Mouse (Mus musculus) liver, embryonic 16.5 days (tissue): Measurements from ENCODE around the gene Slc25a42. TPM values are rescaled to one million over a fixed set of nuclear protein-coding genes. Genes with fewer than 3 reads are reported as not detected.

Experiments
- ATAC-seq: fragments of 200-750 bp; cut with Nextera tagmentation; 2 replicates; pipeline ENCODE4 v1.8.0; 2017; ENCODE audit warnings: low read depth, mild to moderate bottlenecking, moderate number of reproducible peaks, moderate library complexity
- H3K27ac ChIP-seq: fragments of 300-500 bp; sonication (generic); 2 replicates; pipeline ENCODE4 v1.5.1; 2014; ENCODE audit warnings: mild to moderate bottlenecking, low read length
- H3K27me3 ChIP-seq: fragments of 300-500 bp; sonication (generic); 2 replicates; pipeline ENCODE4 v1.6.1; 2014; ENCODE audit warnings: low read depth, low read length, mixed read lengths; ENCODE audit not compliant: control insufficient read depth, insufficient read depth
- H3K36me3 ChIP-seq: fragments of 300-500 bp; sonication (generic); 2 replicates; pipeline ENCODE4 v1.6.1; 2014; ENCODE audit warnings: mild to moderate bottlenecking; ENCODE audit not compliant: control insufficient read depth, insufficient read depth
- H3K4me1 ChIP-seq: fragments of 300-500 bp; sonication (generic); 2 replicates; pipeline ENCODE4 v1.6.1; 2014; ENCODE audit warnings: low read depth, low read length, mixed read lengths; ENCODE audit not compliant: control insufficient read depth
- H3K4me2 ChIP-seq: fragments of 300-500 bp; sonication (generic); 2 replicates; pipeline ENCODE4 v1.6.1; 2014; ENCODE audit warnings: low read depth, low read length, mixed read lengths
- H3K4me3 ChIP-seq: fragments of 300-500 bp; sonication (generic); 2 replicates; pipeline ENCODE4 v1.5.1; 2014; ENCODE audit warnings: low read depth, mild to moderate bottlenecking, low read length
- H3K9ac ChIP-seq: fragments of 300-500 bp; sonication (generic); 2 replicates; pipeline ENCODE4 v1.6.1; 2014; ENCODE audit warnings: low read depth, low read length
- H3K9me3 ChIP-seq: fragments of 300-500 bp; sonication (generic); replicated peaks from 2 replicates; pipeline ENCODE4 v1.6.1; 2016; ENCODE audit warnings: low read length; ENCODE audit not compliant: control insufficient read depth
- WGBS: fragments of 180-500 bp; shearing (Covaris S2); extraction: QIAGEN DNeasy Blood & Tissue Kit; methylation state at CpG from one replicate; pipeline ENCODE4 v1.1.7; 2014; ENCODE audit not compliant: insufficient replicate concordance; 5-methylcytosine and 5-hydroxymethylcytosine counted together
- polyA plus RNA-seq: library from polyadenylated mRNA; unstranded; fragments of >200 nt; fragmentation: Nextera tagmentation; extraction: Ambion mirVana; gene quantifications from 2 replicates; pipeline ENCODE4 v1.2.1, GENCODE M21; 2015

Slc25a42 gene
- 8.4 and 12.0 TPM in 2 replicates for polyA plus RNA-seq

DNA sequence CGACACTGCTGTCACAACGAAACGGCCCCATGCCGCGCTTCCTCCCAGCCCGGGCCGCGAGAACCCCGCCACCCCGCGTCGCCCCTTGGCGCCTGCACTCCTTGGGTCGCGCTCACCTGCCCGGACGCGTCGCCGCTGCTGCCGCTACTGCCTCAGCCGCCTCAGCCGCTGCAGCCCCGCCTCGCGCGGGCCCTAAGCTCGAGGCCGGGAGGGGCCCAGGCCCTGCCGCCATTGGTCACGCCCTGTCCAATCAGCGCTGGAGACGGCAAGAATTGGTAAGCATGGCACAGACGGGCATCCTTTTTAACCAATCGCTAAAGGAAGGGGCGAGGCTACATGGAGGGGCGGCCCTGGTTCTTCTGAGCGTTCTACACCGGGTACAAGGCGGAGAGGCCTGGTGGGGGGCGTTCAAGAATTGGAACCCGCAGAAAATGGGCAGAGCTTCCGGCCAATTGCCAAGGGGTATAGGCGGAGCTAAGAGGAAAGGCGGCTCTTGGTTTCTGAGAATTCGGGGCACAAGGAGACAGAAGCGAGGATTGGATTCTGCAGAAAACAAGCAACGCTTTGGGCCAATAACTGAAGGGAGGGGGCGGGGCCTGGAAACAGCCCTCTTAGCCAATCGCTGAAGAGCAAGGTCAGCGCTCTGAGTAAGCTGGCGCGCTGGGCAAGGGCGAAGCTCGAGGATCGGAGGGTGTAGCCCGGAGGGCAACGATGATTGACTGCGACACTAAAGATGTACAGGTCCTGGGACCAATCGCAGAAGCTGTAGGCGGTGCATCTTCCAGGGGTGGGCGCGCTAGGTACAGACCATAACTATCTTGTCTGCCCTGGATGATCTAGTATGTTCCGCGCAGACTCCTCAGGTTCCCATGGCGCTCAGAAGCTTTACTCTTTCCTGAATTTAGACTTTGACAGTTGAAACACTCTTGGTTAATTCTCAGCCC, at the start of gene Slc25a42:
Gene Slc25a42, minus strand, starts transcription at position 194 of the 944 bp plus-strand sequence.
- WGBS, result 0% methylated on average over 66 of the region's 66 CpGs
- Histone ChIP-seq H3K27ac (peak within 1 kb of the TSS; percentile 94), H3K36me3 (no peaks in the 10 kb centered on the region), H3K9me3 (no peaks in the 10 kb centered on the region), H3K4me1 (peaks cover 32% of the 10 kb centered on the region), H3K4me2 (peak within 1 kb of the TSS; percentile 98), H3K9ac (peak within 1 kb of the TSS; percentile 87), H3K4me3 (peak within 1 kb of the TSS; percentile 81), H3K27me3 (no peaks in the 10 kb centered on the region)
- ATAC-seq, result peak; percentile 92

DNA sequence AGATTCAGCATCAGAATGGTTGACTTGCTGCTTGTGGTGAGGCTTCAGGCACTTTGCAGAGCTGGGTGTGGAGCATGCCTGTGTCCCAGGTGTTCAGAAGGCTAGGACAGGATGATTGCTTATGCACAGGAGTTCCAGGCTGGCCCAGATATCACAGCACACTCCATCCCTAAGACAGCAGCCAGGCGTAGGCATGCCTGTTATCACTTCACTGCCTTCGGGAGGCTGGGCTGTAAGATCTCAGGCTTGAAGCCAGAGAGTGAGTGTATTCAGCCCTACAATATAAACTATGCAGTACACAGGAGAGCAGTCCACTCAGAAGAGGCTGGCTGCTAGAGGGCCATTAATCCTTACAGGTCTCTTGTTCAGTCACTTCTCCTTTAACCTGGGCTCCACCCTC, 46.9 kb upstream of the Slc25a42 start:
- H3K36me3 ChIP-seq, result peaks cover 25% of the 10 kb centered on the region
- no peak overlapping the region for H3K9ac ChIP-seq
- H3K9me3 ChIP-seq, result no peaks in the 10 kb centered on the region
- peaks cover 24% of the 10 kb centered on the region for H3K4me1 ChIP-seq
- no peak overlapping the region for H3K4me2 ChIP-seq
- WGBS, result 30% methylated on average over 2 of the region's 2 CpGs
- no peaks in the 10 kb centered on the region for H3K27me3 ChIP-seq
- H3K4me3 ChIP-seq, result no peak overlapping the region
- peak overlapping the region; percentile 47 for H3K27ac ChIP-seq
- ATAC-seq, result peak; percentile 74

GRCm38 (mm10) chr8:70258600-70258999, 46.5 kb upstream of the Slc25a42 start:
- Histone ChIP-seq H3K4me1 (peaks cover 24% of the 10 kb centered on the region), H3K36me3 (peaks cover 26% of the 10 kb centered on the region), H3K4me2 (no peak overlapping the region), H3K9me3 (no peaks in the 10 kb centered on the region), H3K27ac (peak overlapping the region; percentile 47), H3K27me3 (no peaks in the 10 kb centered on the region), H3K9ac (no peak overlapping the region), H3K4me3 (no peak overlapping the region)
- ATAC-seq, result peak; percentile 61
- 41% methylated on average over 5 of the region's 5 CpGs for WGBS

GRCm38 (mm10) chr8:70257456-70257855, 45.4 kb upstream of the Slc25a42 start:
- WGBS, result 77% methylated on average over 3 of the region's 3 CpGs
- peaks cover 27% of the 10 kb centered on the region for H3K36me3 ChIP-seq
- no peak overlapping the region for H3K9ac ChIP-seq
- no peak overlapping the region for H3K27ac ChIP-seq
- H3K4me3 ChIP-seq, result no peak overlapping the region
- H3K4me2 ChIP-seq, result no peak overlapping the region
- H3K4me1 ChIP-seq, result peaks cover 24% of the 10 kb centered on the region
- no peak for ATAC-seq
- no peaks in the 10 kb centered on the region for H3K9me3 ChIP-seq
- H3K27me3 ChIP-seq, result no peaks in the 10 kb centered on the region

- Histone ChIP-seq H3K4me1 (peaks cover 13% of the 10 kb centered on the region), H3K9ac (no peak overlapping the region), H3K9me3 (no peaks in the 10 kb centered on the region), H3K36me3 (peaks cover 38% of the 10 kb centered on the region), H3K4me3 (no peak overlapping the region), H3K4me2 (no peak overlapping the region), H3K27ac (no peak overlapping the region), H3K27me3 (no peaks in the 10 kb centered on the region)
- WGBS, result 74% methylated on average over 1 of the region's 1 CpGs
- ATAC-seq, result no peak
Measured at GRCm38 (mm10) chr8:70254628-70255027, 42.5 kb upstream of the Slc25a42 start.

GRCm38 (mm10) chr8:70247841-70248240, 35.7 kb upstream of the Slc25a42 start:
- Histone ChIP-seq H3K4me2 (no peak overlapping the region), H3K9ac (no peak overlapping the region), H3K27ac (no peak overlapping the region), H3K36me3 (peaks cover 29% of the 10 kb centered on the region), H3K4me3 (no peak overlapping the region), H3K9me3 (no peaks in the 10 kb centered on the region), H3K27me3 (no peaks in the 10 kb centered on the region), H3K4me1 (no peaks in the 10 kb centered on the region)
- ATAC-seq, result no peak
- 82% methylated on average over 3 of the region's 3 CpGs for WGBS

DNA sequence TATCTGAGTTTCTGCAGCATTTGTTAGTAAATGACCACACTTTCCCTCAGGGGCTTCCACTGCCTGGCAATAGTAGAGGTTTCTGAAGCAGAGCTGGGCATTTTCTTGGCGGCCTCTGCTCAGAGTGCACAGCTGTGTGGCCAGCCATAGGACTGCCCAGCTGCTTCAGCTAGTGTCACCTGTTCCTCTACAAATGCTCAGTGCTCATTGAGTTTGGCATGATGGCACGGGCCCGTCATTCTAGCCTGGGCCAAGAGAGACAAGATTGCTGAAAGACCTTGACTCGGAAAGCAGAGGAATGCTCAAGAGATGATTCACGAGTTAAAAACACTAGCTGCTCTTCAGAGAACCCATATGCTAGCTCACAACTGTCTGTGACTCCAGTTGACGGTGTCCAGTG, 34.5 kb upstream of the Slc25a42 start:
- no peak overlapping the region for H3K4me2 ChIP-seq

DNA sequence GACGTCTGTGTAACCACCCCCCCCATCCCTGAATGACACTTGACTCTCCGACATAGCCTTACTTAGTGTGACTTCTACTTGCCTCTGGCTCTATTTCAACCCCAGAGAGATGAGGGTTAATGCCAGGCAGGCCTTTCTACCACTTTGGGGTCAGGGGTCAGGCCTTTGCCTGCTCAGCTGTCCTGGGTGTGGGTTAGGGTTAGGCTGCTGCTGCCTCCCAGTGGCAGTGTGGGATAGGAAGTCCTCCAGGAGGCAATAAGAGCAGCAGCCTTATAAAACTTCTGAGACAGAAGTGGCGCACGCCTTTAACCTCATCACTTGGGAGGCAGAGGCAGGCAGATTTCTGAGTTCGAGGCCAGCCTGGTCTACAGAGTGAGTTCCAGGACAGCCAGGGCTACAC, 28.5 kb upstream of the Slc25a42 start:
- 84% methylated on average over 5 of the region's 5 CpGs for WGBS
- Histone ChIP-seq H3K27me3 (no peaks in the 10 kb centered on the region), H3K4me1 (peaks cover 6% of the 10 kb centered on the region), H3K4me3 (no peak overlapping the region), H3K4me2 (no peak overlapping the region), H3K36me3 (peaks cover 38% of the 10 kb centered on the region), H3K27ac (no peak overlapping the region), H3K9ac (no peak overlapping the region), H3K9me3 (no peaks in the 10 kb centered on the region)
- ATAC-seq, result no peak

More for the DNA sequence above, 34.5 kb upstream of the Slc25a42 start:
- 84% methylated on average over 6 of the region's 6 CpGs for WGBS
- no peak for ATAC-seq
- Histone ChIP-seq H3K9me3 (no peaks in the 10 kb centered on the region), H3K4me1 (no peaks in the 10 kb centered on the region), H3K9ac (no peak overlapping the region), H3K27me3 (no peaks in the 10 kb centered on the region), H3K4me3 (no peak overlapping the region), H3K27ac (no peak overlapping the region), H3K36me3 (peaks cover 31% of the 10 kb centered on the region)

GRCm38 (mm10) chr8:70237842-70238241, 25.7 kb upstream of the Slc25a42 start:
- Histone ChIP-seq H3K27ac (no peak overlapping the region), H3K4me3 (no peak overlapping the region), H3K9me3 (no peaks in the 10 kb centered on the region), H3K4me1 (peaks cover 20% of the 10 kb centered on the region), H3K27me3 (no peaks in the 10 kb centered on the region), H3K36me3 (peaks cover 28% of the 10 kb centered on the region), H3K4me2 (no peak overlapping the region), H3K9ac (no peak overlapping the region)
- no peak for ATAC-seq
- WGBS, result 33% methylated on average over 2 of the region's 2 CpGs
